Mouse (Mus musculus) spleen, postnatal 36 days (tissue): ENCODE measurements around the gene Dnajb13.

Source experiments
- DNase-seq, 2 experiments: peaks; one replicate each; pipeline ENCODE4 v3.0.0; 2022; ENCODE audit warnings: low spot score in 2 of 2, mixed read lengths in 1 of 2

The Dnajb13 gene

DNA sequence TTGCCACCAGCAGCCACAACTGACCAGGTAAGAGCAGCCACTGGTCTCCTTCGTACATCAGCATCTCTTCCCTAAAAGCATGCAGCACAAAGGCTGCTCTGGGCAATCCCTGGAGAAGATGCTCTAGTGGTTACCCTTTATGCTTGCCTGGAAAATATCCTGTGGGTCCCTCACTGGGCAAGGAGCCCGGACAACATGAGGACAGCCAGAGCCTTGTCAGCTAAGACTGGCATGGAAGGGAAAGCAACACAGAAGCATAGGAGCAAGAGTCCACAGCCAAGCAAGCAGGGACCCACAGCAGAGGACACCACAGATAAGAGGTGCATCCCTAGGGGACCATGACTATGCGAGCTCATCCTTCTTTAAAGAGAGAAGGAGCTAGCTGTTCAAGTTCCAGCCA lies 54.9 kb downstream of the Dnajb13 start:
- DNase-seq: no peak

DNA sequence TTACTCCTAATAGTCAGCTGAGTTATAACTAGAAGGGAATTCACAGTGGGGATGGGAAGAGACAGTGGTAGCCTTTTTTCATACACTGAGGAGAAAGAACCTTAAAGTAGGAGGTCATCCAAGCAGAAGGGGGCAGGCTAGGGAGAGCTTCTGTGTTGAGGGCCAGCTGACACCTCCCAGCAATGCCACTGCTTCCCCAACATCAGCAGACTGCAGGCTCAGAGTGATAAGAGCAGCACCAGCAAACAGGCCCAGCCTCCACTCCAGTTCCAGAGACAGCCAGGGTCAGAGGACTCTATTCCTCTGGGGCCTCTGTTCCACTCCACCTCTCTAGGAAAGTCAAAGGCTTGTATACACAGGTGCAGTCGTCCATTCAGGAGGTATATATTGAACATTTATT lies 56.6 kb downstream of the Dnajb13 start:
- peak; percentile 57 to 68 for DNase-seq
